Mouse (Mus musculus) forebrain, embryonic 11.5 days (tissue): ENCODE data around the gene Smug1. TPM values are rescaled to one million over a fixed set of nuclear protein-coding genes. Genes with fewer than 3 reads are reported as not detected.

ENCODE experiments used
- ATAC-seq: fragments of 200-750 bp; cut with Nextera tagmentation; replicated peaks from 2 replicates; pipeline ENCODE4 v1.8.0; 2017; ENCODE audit warnings: moderate TSS enrichment; ENCODE audit not compliant: low FRiP score
- DNase-seq: peaks from one replicate; pipeline ENCODE4 v3.0.0-alpha.2; 2017; ENCODE audit warnings: low spot score
- H3K27ac ChIP-seq: fragments of 300-500 bp; sonication (generic); 2 replicates; pipeline ENCODE4 v1.5.1; 2014; ENCODE audit warnings: low read depth, low read length
- H3K27me3 ChIP-seq: fragments of 300-500 bp; sonication (generic); 2 replicates; pipeline ENCODE4 v1.6.1; 2014; ENCODE audit warnings: mild to moderate bottlenecking, low read length, mixed read lengths; ENCODE audit not compliant: control insufficient read depth, insufficient read depth
- H3K36me3 ChIP-seq: fragments of 300-500 bp; sonication (generic); 2 replicates; pipeline ENCODE4 v1.6.1; 2014; ENCODE audit warnings: mild to moderate bottlenecking, low read length, moderate library complexity, mixed read lengths; ENCODE audit not compliant: control insufficient read depth, insufficient read depth
- H3K4me1 ChIP-seq: fragments of 300-500 bp; sonication (generic); replicated peaks from 2 replicates; pipeline ENCODE4 v1.6.1; 2014; ENCODE audit warnings: low read length, mixed read lengths; ENCODE audit not compliant: control insufficient read depth, insufficient read depth
- H3K4me2 ChIP-seq: fragments of 300-500 bp; sonication (generic); 2 replicates; pipeline ENCODE4 v1.6.1; 2014; ENCODE audit warnings: low read depth, mild to moderate bottlenecking, low read length, moderate library complexity, mixed read lengths; ENCODE audit not compliant: severe bottlenecking
- H3K4me3 ChIP-seq: fragments of 300-500 bp; sonication (generic); 2 replicates; pipeline ENCODE4 v1.5.1; 2014; ENCODE audit warnings: low read depth, low read length
- H3K9ac ChIP-seq: fragments of 300-500 bp; sonication (generic); 2 replicates; pipeline ENCODE4 v1.6.1; 2014; ENCODE audit warnings: low read length
- H3K9me3 ChIP-seq: fragments of 300-500 bp; sonication (generic); 2 replicates; pipeline ENCODE4 v1.6.1; 2016; ENCODE audit warnings: low read length, mixed read lengths; ENCODE audit not compliant: control insufficient read depth
- WGBS: fragments of 180-500 bp; shearing (Covaris S2); extraction: QIAGEN DNeasy Blood & Tissue Kit; methylation state at CpG from one replicate; pipeline ENCODE4 v1.1.7; 2014; 5-methylcytosine and 5-hydroxymethylcytosine counted together
- polyA plus RNA-seq: library from polyadenylated mRNA; unstranded; fragments of >200 nt; fragmentation: Nextera tagmentation; extraction: Ambion mirVana; gene quantifications from 2 replicates; pipeline ENCODE4 v1.2.1, GENCODE M21; 2014

Smug1 gene
- polyA plus RNA-seq: 20.5 and 23.3 TPM in 2 replicates

DNA sequence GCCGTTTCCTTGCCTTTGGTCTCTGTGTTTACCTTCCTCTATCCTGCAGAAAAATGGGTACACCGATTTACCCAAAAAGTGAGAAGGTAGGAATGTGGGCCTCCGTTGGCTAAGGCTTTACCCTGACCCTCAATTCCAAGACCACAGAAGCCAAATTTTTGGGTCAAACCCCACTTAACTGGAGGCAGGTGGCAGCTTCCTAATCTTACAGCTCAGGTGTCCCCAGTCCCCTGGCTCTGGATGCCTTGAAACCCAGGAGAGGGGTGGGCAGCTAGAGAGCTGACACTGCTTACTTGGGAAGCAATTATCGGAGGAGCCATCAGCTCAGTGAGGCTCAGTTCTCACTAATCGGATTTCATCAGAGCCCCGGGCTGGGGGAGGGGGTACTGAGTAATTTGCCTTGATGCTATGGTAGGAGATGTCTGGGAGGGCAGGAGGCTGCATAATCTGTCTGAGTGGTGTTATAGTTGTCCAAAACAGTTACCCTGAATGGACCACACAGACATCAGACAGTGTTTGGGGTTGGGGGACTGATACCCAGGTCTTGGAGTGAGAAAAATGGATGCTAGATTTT is at the start of gene Smug1:
Gene Smug1 (minus strand): TSS at position 51 of the 574 bp plus-strand sequence.
- no peak within 1 kb of the TSS for H3K9ac ChIP-seq
- DNase-seq: no peak
- ATAC-seq: no peak
- H3K27me3 ChIP-seq: peaks cover 61% of the 10 kb centered on the region
- H3K36me3 ChIP-seq: no peaks in the 10 kb centered on the region
- H3K4me1 ChIP-seq: peaks cover 16% of the 10 kb centered on the region
- H3K27ac ChIP-seq: no peak within 1 kb of the TSS
- no peak within 1 kb of the TSS for H3K4me3 ChIP-seq
- H3K9me3 ChIP-seq: no peaks in the 10 kb centered on the region
- WGBS: 25% methylated on average over 6 of the region's 6 CpGs
- no peak within 1 kb of the TSS for H3K4me2 ChIP-seq

DNA sequence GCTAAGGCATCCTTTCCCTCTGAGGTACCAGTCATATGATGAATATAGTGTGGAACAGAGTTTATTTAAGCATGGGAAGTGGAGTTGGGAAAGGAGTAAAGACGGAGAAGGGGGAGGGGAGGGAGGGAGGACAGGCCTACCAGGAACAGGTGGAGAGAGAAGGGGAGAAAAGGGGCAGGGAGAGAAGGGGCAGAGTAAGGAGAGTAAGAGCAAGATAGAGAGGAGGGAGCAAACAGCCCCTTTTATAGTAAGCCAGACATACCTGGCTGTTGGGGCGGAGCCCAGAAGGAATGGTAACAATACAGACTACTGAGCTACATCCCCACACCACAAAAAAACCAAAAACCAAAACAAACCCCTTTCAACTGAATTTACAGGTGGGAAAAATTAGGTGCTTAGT is 49.2 kb upstream of the Smug1 start:
- H3K4me2 ChIP-seq: peak overlapping the region; percentile 64
- H3K9ac ChIP-seq: peak overlapping the region; percentile 45
- H3K36me3 ChIP-seq: no peaks in the 10 kb centered on the region; the same call in 1 of the 2 replicates
- no peaks in the 10 kb centered on the region for H3K27me3 ChIP-seq
- no peaks in the 10 kb centered on the region for H3K9me3 ChIP-seq
- 12% methylated on average over 2 of the region's 2 CpGs for WGBS
- H3K27ac ChIP-seq: peak overlapping the region; percentile 99
- ATAC-seq (peak; percentile 28), DNase-seq (no peak)
- H3K4me1 ChIP-seq: peaks cover 8% of the 10 kb centered on the region
- H3K4me3 ChIP-seq: peak overlapping the region; percentile 31; the same call in 1 of the 2 replicates

GRCm38 (mm10) chr15:103214971-103215907 is 48.3 kb upstream of the Smug1 start:
- 0% methylated on average over 15 of the region's 15 CpGs for WGBS
- H3K4me1 ChIP-seq: peaks cover 8% of the 10 kb centered on the region
- H3K36me3 ChIP-seq: peaks cover 5% of the 10 kb centered on the region; the same call in 1 of the 2 replicates
- H3K9me3 ChIP-seq: no peaks in the 10 kb centered on the region
- H3K27me3 ChIP-seq: no peaks in the 10 kb centered on the region
- peak overlapping the region; percentile 31 for H3K4me3 ChIP-seq
- H3K27ac ChIP-seq: peak overlapping the region; percentile 99
- DNase-seq (peak; percentile 94), ATAC-seq (peak; percentile 98)
- peak overlapping the region; percentile 64 for H3K4me2 ChIP-seq
- H3K9ac ChIP-seq: peak overlapping the region; percentile 59

- H3K4me1 ChIP-seq: peaks cover 8% of the 10 kb centered on the region
- ATAC-seq: no peak
Measured at GRCm38 (mm10) chr15:103214149-103214548, 47.3 kb upstream of the Smug1 start.

DNA sequence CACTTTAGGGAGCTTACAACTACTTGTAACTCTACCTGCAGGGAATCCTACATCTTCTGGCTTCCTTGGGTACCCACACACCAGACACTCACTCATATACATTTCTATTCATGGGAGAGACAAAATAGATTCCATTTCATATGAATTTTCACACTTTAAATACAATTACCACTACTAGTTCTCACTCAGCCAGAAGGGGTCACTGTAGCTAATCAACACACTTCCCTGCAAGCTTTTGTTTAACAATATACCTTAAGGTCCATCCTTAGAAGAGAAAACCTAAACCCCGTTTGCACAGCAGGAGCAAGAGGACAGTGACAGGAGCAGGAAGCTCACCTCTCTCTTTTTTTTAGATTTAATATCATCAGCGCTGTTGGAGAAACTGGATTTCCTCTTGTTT is 38.3 kb upstream of the Smug1 start:
- ATAC-seq: no peak
- Histone ChIP-seq H3K4me3 (no peak overlapping the region), H3K4me1 (no peaks in the 10 kb centered on the region), H3K36me3 (peaks cover 22% of the 10 kb centered on the region), H3K9ac (no peak overlapping the region), H3K27ac (no peak overlapping the region), H3K27me3 (no peaks in the 10 kb centered on the region), H3K9me3 (no peaks in the 10 kb centered on the region), H3K4me2 (no peak overlapping the region)
- 72% methylated on average over 2 of the region's 2 CpGs for WGBS
- DNase-seq: no peak

More at GRCm38 (mm10) chr15:103214149-103214548, 47.3 kb upstream of the Smug1 start:
- DNase-seq: no peak
- no peaks in the 10 kb centered on the region for H3K9me3 ChIP-seq
- 8% methylated on average over 2 of the region's 2 CpGs for WGBS
- peak overlapping the region; percentile 4; the same call in 1 of the 2 replicates for H3K27ac ChIP-seq
- H3K9ac ChIP-seq: peak overlapping the region; percentile 1; the same call in 1 of the 2 replicates
- peaks cover 8% of the 10 kb centered on the region for H3K36me3 ChIP-seq
- no peaks in the 10 kb centered on the region for H3K27me3 ChIP-seq
- peak overlapping the region; percentile 13; the same call in 1 of the 2 replicates for H3K4me3 ChIP-seq
- peak overlapping the region; percentile 36 for H3K4me2 ChIP-seq

- DNase-seq: no peak
- no peaks in the 10 kb centered on the region for H3K9me3 ChIP-seq
- 82% methylated on average over 6 of the region's 6 CpGs for WGBS
- no peak for ATAC-seq
- peaks cover 13% of the 10 kb centered on the region; the same call in 1 of the 2 replicates for H3K36me3 ChIP-seq
- no peak overlapping the region for H3K9ac ChIP-seq
- H3K4me1 ChIP-seq: no peaks in the 10 kb centered on the region
- H3K4me3 ChIP-seq: no peak overlapping the region
- H3K4me2 ChIP-seq: no peak overlapping the region
- H3K27ac ChIP-seq: no peak overlapping the region
- H3K27me3 ChIP-seq: no peaks in the 10 kb centered on the region
Measured at GRCm38 (mm10) chr15:103202088-103202793, 35.3 kb upstream of the Smug1 start.

DNA sequence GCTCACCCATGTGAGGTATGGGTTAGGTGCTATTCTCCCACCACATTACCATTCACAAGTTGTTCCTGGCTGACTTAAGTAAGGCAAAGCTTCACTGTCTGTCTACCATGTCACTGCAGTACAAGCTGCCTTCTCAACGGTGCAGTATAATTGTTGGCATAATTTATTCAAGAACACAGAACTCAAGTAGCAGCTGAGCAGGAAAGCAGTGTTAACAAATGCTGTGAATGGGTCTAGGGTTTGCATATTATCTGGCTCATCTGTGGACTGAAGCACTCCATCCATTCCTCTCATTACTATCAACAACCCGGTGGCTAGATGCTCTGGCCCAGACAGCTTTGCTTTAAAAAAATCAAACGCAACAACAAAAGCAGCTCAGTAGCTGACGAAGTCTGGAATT is 30.9 kb upstream of the Smug1 start:
- Histone ChIP-seq H3K9me3 (no peaks in the 10 kb centered on the region), H3K27me3 (no peaks in the 10 kb centered on the region), H3K4me2 (no peak overlapping the region), H3K36me3 (peaks cover under 1% of the 10 kb centered on the region; the same call in 1 of the 2 replicates), H3K27ac (no peak overlapping the region), H3K4me1 (no peaks in the 10 kb centered on the region), H3K4me3 (no peak overlapping the region), H3K9ac (no peak overlapping the region)
- WGBS: 84% methylated on average over 4 of the region's 4 CpGs
- DNase-seq (no peak), ATAC-seq (no peak)

DNA sequence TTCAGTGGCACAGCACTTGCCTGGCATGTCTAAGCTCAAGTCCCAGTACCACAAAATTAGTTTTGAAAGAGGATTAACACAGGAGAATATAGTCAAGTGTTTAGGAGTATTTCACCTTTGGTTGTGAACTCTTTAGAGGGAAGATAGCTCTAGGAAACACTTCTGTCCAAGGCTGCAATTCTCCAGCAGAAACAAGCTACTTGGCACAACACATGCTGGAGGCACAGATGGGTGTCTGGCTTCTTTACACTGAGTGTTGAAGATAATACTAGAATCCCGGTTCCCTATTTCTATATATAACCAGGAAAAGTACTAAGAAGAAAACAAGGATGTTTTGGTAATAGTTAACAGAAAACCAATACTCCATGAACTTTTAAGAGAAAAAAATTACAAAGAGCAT is 29.9 kb upstream of the Smug1 start:
- DNase-seq: no peak
- H3K36me3 ChIP-seq: no peaks in the 10 kb centered on the region; the same call in 1 of the 2 replicates

More for the DNA sequence above, 29.9 kb upstream of the Smug1 start:
- no peaks in the 10 kb centered on the region for H3K4me1 ChIP-seq
- no peaks in the 10 kb centered on the region for H3K27me3 ChIP-seq
- no peak overlapping the region for H3K4me2 ChIP-seq
- 95% methylated on average over 1 of the region's 1 CpGs for WGBS
- H3K9ac ChIP-seq: no peak overlapping the region
- ATAC-seq: no peak
- no peak overlapping the region for H3K4me3 ChIP-seq
- H3K27ac ChIP-seq: no peak overlapping the region
- no peaks in the 10 kb centered on the region for H3K9me3 ChIP-seq
